Mouse (Mus musculus) right cerebral cortex, postnatal 10 days (tissue): ENCODE results near the gene Rmnd1.

Experiments used
- DNase-seq, 2 experiments: peaks; one replicate each; pipeline ENCODE4 v3.0.0; 2021; ENCODE audit warnings: low spot score in 2 of 2

The Rmnd1 gene

DNA sequence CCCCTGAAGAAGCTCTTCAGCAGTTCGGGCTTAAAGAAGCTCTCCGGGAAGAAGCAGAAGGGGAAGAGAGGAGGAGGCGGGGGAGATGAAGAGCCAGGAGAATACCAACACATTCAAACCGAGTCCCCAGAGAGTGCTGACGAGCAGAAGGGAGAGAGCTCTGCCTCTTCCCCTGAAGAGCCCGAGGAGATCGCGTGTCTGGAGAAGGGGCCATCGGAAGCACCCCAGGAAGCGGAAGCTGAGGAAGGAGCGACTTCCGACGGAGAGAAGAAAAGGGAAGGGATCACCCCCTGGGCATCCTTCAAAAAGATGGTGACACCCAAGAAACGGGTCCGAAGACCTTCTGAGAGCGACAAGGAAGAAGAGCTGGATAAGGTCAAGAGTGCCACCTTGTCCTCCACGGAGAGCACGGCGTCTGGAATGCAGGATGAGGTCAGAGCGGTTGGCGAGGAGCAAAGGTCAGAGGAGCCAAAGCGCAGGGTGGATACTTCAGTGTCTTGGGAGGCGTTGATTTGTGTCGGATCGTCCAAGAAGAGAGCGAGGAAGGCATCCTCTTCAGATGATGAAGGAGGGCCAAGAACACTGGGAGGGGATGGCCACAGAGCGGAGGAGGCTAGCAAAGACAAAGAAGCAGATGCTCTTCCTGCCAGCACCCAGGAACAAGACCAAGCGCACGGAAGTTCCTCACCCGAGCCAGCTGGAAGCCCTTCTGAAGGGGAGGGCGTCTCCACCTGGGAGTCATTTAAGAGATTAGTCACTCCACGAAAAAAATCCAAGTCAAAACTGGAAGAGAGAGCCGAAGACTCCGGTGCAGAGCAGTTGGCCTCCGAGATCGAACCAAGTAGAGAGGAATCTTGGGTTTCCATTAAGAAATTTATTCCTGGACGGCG is 77.6 kb downstream of the Rmnd1 start:
- DNase-seq = no peak
